Mouse (Mus musculus) cerebellum, adult 8-10 months (tissue): ENCODE results near the gene Sorl1.

Source experiments
- DNase-seq: peaks from one replicate; pipeline ENCODE4 v3.0.0; 2022

The Sorl1 gene

DNA sequence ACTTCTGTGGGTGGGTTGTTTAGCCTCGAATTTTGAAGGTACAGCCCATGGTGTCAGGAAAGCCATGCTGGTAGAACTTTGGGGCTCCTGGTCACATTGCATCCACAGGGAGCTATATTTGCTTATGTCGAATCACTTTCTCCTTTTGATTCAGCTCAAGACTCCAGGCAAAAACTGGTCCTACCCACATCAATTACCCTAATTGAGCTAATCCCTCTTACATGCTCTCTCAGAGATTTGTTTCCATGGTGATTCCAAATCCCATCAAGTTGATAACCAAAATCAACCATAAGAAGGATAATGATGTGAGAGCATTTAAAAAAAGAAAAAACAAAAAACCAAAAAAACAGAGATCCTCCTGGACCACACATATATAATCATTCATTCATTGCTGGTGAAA is 75.6 kb downstream of the Sorl1 start:
- DNase-seq = no peak

DNA sequence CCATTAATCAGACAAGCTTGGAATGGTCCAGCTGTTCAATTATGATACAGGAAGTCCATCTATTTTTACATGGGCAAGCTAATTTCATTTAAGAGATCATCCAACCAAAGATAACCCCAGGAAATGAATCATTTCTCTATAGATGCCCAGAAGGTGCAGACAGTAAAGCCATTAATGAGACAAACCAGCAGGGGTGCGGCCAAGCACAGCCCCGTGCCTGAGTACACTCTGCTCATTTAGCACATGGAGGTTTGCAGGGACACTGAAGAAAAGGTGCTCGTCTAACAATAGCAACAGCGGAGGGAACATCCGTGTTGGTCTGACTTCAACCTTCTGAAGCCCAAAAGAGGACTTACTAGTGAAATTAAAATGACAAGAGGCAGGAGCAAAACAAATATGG is 76.3 kb downstream of the Sorl1 start:
- DNase-seq = peak; percentile 49

DNA sequence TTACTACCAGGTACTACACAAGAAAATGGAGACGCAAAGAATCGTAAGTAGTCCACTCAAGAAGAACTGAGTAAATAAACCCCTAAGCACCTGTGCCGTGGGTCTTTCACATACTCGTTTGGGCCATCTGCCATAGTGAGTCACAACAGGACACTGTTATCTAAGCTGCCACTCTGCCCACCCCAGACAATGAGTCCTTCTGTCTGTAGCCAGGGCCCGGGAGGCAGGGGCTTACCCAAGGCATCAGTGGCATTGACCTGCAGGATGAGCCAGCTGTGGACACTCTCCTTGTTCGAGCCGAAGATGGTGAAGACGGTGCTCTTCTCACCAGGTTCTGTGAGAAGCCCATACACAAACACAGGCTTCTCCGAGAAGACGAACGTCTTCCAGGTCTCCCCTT is 77.8 kb downstream of the Sorl1 start:
- DNase-seq = no peak

DNA sequence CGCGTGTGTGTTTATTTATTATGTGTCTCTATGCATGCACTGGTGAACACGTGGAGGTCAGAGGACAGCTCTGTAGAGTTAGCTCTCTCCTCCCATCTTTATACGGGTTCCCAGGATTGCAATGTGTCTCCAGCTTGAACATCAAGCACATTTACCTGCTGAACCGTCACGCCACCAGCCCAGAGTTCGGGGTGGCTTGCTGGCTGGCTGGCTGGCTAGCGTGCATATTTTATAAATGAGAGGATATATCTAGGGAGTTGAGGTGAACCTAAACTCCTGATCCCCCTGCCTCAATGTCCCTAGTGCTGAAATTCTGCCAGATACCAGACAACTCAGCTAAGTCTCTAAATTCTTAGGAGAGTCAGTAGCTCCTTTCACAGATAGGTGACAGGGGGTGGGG is 79.4 kb downstream of the Sorl1 start:
- no peak for DNase-seq

DNA sequence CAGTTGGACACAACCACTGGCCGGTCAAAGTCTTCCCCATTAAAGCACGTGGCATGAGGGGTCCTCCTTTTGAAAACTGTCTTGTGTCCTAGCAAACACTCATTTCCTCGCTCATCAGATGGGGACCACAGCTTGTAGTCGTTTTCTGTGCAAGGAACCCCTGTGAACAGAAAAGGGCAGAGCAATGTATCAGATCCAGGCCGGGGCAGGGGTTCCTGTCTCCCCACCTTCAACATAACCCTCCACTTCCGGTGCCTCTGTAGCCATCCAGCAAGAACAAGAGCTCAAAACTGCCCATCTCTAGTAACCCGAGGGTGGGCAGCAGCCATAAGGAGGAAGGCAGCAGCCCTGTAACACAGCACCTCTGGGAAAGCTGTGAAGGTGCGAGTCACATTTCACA is 80.2 kb downstream of the Sorl1 start:
- DNase-seq = no peak

DNA sequence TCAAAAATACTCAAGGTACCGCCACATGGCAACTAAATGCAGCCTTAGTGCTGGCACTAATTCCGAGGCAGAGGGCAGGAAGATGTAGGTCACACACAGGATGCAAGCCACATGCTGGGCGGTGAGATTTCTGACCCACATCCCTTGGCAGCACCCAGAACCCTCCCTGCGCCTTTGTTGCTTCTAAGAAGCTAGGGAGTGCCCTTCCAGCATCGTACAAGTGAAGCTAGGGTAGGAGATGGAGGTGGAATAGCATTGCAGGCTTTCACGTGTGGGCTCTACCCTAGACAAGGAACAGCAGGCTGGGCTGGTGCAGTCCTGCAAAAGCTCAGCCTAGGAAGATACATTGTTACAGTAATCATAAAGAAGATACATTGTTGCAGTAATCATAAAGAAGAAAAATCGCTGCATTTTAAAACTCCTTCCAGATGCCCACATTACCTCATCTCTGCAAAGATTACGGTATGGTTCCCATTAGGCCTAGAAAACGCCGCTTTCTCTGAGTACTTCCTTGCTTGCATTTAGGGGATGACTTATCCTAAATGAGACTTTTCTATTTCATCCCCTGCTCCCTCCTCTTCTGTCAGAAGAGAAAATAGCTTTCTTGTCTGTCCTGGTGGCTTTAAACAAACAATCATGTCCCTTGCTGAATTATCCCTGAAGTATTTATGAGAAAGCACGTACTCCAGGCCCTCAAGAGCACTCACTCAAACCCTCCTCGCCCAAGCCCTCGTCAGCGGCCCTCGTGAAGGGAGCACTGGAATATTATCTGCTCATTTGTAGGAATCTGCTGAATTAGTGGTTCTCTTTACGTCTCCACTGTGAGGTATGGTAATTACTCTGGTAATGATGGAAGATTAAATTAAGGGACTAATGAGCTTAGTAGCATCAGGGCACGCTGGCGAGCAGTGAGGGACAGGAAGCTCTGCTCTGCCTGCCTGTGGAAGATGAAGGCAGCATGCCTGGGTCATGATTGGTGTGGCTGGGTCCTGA is 84.8 kb downstream of the Sorl1 start:
- DNase-seq = peak; percentile 78

DNA sequence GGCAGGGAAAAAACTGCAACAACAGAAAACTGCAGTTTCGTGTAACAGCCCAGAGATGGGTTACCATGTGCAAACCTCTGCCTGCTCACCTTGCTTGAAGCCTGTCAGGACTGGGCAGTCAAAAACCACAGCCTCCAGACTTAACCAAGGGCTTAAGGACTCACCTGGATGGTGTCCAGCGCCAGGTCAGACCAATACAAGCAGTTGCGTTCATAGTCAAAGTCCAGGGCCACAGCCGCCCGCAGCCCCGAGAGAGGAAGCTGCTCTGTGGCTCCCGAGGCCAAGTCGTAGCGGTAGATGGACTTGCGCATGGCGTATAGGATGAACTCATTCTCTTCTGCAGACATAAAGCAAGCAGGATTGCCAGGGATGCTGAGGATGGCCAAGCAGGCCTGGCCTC is 87.2 kb downstream of the Sorl1 start:
- no peak for DNase-seq

DNA sequence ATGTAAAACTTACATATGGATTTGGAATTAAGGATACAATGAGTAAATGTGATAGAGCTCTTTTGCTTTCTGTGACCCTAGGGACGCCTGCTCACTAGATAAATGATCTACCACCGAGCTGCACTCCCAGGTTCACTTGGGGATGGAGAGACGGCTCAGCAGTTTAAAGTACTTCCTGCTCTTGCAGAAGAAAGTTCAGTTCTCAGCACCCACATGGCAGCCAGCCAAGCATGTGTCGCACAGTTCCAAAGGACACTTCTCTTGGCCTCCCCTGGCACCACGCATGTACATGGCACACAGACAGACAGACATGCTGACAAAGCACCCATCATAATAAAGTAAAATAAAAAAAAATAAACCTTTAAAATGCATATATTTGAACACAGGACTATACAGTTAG is 88.1 kb downstream of the Sorl1 start:
- DNase-seq = peak; percentile 56

DNA sequence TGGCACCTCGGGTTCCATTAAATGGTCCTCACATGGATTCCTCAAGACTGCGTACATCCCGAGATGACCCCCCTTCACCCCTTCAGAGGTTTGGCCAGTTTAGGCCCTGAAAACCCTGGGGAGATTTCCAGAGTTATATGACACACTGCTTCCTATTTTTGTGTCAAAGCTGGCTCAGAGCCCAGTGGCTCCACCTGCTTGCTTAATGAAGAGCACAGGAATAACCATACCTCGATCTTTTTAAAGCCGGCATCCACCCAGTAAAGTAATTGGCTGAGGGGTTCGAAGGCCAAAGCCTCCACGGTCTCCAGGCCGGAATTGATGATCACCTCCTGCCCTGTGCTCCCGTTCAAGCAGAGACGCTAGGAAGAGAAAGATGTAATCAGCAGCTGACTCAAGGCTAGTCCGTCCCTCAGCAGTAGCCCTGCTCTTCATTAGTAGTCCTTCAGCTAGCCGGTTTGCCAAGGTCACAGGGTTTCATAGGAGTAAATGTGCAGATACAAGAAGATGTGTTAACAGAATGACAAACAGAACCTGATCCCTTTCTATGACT is 88.8 kb downstream of the Sorl1 start:
- DNase-seq = peak; percentile 84

DNA sequence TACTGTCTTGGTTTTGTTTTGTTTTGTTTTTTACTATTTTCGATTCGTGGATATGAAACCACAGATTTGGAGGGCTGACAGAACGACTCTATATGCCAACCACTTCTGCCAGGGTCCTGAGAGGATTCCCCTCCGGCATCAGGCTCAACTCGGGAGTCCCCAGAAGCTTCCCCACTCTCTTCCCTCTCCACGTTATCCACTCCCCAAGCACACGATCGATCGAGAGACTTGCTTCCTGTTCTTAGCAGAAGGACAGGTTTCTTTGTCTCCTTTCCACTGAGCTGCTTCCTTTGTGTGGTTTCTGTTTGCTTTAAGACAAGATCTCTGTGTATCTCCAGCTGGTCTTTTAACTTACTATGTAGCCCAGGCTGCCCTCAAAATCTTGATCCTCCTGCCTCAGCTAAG is 90.0 kb downstream of the Sorl1 start:
- no peak for DNase-seq

GRCm38 (mm10) chr9:42033291-42034115 is 90.6 kb downstream of the Sorl1 start:
- no peak for DNase-seq

DNA sequence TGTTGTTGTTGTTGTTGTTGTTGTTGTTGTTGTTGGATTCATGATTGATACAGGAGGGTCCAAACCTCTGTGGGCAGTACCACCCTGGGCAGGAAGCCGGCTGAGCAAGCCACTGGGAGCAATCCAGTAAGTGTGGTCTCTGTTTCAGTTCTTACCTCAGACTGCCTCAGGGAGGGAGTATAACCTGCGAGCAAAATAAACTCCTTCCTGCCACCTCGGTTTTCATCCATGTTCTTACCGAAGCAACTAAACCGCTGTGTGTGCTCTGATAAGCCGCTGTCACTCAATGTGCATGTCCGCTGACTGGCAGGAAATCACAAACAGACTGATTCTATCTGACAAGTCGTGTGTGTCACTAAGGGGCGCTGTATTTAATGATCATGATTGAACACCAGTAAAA is 91.7 kb downstream of the Sorl1 start:
- DNase-seq = no peak

GRCm38 (mm10) chr9:42028807-42029206 is 95.3 kb downstream of the Sorl1 start:
- no peak for DNase-seq

GRCm38 (mm10) chr9:42024257-42024656 is 99.8 kb downstream of the Sorl1 start:
- DNase-seq = no peak

DNA sequence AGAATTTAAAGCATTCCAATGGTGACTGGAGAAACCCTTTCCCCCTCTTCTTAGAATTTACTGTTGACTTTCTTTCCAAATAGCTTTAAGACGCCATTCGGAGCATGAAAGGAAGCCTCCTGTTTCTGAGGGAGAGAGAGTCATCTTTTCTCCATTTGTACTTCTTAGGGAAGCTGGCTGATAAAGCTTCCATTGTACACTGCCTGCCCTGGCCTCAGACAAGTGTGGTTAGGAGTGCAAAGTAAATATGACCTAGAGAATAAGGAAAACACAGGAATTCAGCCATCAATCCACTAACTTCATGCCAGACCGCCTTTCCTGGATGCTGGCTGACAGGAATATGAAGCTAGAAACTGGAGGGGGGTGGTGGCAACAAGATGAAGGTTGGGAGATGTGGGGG is 100.7 kb downstream of the Sorl1 start:
- no peak for DNase-seq

DNA sequence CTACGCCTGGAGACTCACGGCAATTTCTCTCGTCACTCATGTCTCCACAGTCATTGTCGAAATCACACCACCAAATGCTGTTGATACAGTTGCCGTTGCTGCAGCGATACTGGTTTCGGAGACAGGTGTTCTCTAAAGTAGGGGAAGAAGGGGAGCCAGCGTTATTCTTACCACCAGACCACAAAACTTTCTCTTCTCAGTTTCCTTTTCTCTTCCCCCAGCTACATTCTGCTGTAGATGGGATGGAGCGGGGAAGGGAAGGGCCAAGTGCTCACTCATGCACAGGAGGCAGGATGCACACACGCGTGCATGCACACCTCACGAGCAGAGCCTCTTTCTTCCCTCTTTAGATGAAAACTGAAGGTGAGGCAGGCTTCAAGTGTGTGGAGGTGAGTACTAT is 101.8 kb downstream of the Sorl1 start:
- DNase-seq = no peak

GRCm38 (mm10) chr9:42019308-42020031 is 104.6 kb downstream of the Sorl1 start:
- no peak for DNase-seq

DNA sequence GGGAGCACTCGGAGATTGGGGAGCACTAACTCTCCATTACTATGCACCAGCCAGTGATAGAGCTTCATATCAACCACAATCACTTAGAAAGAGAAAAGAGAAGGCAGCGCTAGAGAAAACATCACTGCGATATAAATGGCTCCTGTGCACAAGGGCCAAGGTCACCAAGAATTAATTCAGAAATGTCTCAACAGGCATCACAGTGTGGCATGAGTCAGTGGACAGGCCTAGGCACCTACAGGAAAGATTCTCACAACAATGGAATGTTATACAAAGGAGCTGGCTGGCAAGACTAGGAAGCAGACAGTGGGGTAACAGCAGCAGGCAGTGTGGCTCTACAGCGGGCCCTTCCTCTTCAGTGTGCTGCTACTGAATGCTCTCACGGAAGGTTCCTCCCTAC is 115.6 kb downstream of the Sorl1 start:
- DNase-seq = no peak

DNA sequence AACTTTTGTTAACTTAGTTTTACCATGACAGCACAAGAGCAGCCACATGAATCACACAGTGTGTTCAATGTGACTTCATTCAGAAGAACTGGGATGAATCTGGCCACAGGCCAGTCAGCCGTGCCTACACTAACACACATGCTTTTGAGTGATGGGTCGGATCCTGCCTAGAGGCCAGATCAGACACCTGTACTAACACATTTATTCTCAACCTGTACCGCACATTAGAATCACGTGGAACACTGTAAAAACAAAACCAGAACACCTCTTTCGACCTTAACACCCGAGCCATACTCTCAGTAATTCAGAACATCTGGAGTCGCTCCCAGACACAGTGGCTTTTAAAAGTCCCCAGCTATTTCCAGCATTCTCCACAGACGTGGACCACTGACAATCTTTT is 119.0 kb downstream of the Sorl1 start:
- no peak for DNase-seq

GRCm38 (mm10) chr9:42004140-42004539 is 120.0 kb downstream of the Sorl1 start:
- no peak for DNase-seq

GRCm38 (mm10) chr9:41999498-42000473 is 124.3 kb downstream of the Sorl1 start:
- peak; percentile 48 for DNase-seq

GRCm38 (mm10) chr9:41995278-41995677 is 128.8 kb downstream of the Sorl1 start:
- no peak for DNase-seq
